Mouse (Mus musculus): Measurements from ENCODE around the gene Prmt2.

The Prmt2 gene

DNA sequence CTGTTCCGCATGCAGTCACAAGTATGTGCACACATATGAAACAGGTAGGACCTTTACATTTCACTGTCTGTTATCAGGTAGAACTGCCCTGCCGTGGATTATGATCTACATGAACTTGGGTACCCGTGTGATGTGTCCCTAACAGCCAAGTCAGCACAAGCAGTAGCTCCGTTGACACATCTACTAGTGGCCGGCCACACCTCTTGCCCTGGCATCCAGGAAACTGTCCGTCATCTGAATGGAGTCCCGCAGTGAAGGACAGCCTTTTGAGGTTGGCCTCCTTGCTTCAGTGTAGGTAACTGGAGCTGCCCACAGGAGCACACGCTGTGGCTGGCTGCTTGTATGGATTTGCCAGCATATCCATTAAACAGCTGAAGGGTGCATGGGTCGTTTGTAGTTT, 19.4 kb downstream of the Prmt2 start:
- DNase-seq (ENCODE audit: low read depth, low spot score) = no peak

DNA sequence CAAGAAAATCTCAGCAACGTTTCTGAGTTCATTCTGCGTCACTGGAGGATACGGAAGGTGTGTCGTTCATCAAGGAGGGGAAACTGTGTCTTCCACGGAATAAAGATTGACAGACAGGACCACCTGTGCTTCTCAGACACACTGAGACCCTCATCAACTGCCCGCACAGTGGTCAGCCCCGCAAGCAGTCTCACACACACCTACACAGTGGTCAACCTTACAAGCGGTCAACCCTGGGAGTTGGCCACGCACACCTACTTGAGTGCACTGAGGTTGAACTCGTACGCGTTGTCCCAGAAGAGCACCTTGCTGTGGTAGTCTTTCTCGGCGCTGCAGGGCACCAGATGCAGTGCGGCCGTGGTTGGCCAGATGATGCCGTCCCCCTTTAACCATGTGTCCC, 20.6 kb downstream of the Prmt2 start:
- DNase-seq (ENCODE audit: low read depth, low spot score) = no peak

DNA sequence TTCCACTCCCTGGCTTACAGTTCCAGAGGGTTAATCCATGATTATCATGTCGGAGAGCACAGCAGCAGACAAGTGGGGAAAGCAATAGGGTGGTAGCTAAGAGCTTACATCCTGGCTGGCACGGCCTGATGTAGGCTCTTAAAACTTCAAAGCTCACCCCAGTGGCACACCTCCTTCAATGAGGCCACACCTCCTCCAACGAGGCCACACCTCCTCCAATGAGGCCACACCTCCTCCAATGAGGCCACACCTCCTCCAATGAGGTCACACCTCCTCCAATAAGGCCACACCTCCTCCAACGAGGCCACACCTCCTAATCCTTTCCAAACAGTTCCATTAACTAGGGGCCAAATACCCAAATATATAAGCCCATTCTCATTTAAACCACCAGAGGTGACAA, 23.5 kb downstream of the Prmt2 start:
- no peak for DNase-seq (ENCODE audit: low read depth, low spot score)

DNA sequence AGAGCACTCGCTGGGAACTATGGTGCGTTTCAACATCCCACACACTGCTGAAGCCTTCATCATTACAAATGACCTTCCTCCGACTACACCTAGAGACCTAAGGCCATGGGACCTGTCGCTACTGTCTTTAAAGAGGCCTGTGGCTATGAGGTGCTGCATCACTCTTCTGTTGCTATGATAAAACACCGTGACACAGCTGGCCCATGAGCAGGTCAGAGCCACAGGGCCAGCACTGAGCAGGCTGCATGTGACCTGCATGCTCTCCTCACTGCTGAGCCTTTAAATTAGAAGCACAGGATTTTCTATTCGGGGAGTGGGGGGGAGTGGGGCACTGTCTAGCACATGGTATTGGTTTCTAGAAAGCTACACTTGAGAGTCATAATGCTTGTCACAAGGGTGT, 25.5 kb downstream of the Prmt2 start:
- DNase-seq (ENCODE audit: low read depth, low spot score) = no peak

DNA sequence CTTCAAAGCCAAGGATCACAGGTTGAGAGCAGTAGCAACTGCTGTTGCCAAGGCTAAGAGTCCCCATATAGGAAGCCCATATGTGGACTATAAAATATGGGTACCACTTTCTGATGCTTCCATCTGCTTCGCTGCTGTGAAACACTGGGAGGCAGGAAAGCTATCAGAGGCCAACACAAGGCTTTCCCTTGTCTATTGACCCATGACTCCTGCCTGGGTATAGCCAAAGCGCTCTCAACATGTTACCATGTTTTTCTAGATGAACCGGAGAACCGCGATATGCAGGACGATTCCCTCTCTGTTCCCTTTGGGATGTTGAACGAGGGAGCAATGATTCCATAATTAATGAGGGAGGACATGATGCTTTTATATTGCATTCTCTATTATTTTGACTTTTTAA, 26.9 kb downstream of the Prmt2 start:
- no peak for DNase-seq (ENCODE audit: low read depth, low spot score)

DNA sequence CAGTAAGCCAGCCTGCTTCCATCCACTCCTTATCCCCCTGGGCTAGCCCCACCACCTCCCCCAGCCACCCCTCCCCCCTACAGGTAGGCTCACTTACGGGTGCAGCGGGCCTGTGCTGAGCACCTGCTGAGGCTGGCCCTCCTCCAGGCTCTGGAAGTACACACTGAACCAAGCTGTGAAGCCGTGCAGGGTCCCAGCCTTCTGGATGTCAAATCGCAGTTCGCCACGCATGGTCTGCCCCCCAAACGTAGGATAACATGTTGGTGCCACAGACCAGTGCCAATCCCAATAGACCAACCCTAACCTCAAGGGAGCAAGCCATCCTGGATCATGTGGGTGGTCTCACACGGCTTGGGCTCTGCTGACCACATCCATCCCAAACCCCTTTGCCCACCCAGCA, 28.4 kb downstream of the Prmt2 start:
- no peak for DNase-seq (ENCODE audit: low read depth, low spot score)

DNA sequence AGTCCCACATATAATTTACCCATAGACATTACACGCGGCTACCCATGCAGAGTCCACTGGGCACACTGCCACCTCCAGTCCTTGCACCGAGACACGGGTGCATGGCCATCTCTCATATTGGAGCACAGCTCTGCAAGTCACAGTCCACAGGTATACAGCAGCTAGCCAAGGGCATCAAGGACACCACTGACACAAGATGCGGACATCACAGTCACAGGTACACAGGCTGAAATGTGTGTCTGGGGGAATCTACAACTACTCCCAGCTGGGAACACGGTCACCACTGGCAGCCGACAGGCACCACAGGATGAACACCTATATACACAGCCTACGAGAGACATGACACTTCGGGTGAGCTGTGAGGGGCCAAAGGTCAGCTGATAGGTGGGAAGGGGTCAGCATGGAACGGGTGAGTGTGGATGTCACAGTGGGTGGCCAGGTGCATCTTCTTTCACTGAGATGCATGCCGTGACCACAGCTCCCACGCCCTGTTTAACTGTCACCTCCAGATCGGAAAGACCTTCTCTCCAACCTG, 30.3 kb downstream of the Prmt2 start:
- DNase-seq (ENCODE audit: low read depth, low spot score) = no peak

DNA sequence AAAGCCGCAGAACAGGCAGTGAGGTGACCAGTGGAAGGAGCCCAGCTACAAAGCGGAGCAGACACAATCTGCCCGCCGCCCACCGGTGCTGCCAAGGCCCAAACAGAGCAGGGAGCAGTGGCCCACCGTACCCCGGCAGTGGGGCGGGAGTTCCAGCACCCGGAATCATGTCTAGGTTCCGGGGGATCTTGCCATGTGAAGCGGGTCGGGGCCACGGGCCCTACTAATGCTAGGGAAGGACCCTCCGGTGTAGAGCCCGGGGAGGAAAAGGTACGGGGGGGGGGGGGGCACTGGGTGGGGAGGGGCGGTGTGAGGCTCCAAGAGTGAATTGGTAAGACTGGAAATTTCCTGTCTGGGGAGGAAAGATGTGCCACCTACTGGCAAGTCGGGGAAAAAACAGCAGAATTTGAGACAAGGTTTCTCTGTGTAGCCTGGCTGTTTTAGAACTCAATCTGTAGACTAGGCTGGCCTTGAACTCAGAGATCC, 33.8 kb downstream of the Prmt2 start:
- no peak for DNase-seq (ENCODE audit: low read depth, low spot score)

DNA sequence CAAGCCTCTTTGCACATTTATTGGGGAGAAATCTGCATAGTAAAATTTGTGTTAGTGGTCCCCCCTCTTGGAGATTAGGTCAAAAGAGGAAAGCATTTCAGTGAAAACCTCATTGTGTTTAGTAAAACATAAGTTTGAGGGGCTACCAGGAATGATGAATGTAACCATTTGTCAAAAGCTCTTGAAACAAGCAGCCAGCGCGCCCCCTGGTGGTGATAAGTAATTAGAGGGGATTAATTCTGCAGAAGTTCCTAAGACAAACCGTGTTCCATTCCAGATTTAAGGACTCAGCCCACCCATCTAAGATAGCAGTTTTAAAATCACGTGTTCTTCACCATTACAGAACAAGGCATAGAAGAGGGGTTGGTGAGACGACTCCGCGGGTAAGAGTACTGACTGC, 35.7 kb downstream of the Prmt2 start:
- DNase-seq (ENCODE audit: low read depth, low spot score) = peak; percentile 30

DNA sequence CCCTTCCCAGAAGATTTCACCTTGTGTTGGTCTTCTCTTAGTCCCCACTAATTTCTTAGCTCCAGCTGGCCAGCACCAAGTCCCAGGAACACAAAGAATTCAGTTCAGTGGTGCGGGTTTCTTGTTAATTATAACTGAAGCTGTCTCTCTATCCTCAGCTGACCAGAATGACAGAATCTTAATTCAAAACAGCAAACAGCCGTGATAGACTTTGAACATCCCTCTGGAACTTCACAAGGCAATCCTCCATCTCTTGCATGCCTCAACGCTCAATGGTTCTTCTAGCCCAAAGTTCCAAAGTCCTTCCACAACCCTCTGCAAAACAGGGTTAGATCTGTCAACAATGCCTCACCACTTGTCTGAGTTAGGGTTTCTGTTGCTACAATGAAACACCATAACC, 36.2 kb downstream of the Prmt2 start:
- no peak for DNase-seq (ENCODE audit: low read depth, low spot score)

DNA sequence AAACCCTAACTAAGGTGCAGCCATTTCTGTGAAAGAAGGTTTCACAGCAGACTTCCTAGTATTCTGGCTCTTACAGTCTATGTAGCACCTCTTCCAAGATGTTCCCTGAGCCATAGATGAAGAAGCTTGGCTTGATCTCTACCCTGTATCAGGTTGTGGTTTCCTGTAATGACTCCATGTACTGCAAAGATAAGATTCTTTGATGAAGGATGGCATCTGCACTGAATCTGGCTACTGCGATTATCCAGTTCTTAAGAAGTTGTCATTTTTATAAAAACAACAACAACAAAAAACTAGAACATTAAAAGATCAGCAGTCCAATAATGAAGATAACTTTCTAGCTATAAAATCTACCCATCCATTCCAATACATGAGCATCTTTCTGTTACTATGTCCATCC, 49.7 kb downstream of the Prmt2 start:
- no peak for DNase-seq (ENCODE audit: low read depth, low spot score)

DNA sequence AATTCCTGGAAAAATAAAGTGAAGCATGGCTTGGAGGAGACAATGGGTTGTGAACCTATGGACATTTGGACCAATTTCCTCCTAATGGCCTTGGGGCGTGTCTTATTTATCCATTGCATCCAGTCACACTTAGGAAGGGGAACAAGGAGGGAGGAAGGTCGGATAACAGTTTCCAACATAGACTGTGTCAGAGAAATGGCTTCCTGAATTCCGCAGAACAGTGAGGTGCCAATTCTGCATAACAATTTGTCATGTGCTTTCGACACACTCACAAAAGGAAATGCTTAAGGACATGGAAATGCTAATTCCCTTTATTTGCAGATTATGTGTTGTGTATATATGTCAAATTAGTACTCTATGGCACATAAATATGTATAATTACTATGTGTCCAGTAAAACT, 52.4 kb downstream of the Prmt2 start:
- no peak for DNase-seq (ENCODE audit: low read depth, low spot score)

DNA sequence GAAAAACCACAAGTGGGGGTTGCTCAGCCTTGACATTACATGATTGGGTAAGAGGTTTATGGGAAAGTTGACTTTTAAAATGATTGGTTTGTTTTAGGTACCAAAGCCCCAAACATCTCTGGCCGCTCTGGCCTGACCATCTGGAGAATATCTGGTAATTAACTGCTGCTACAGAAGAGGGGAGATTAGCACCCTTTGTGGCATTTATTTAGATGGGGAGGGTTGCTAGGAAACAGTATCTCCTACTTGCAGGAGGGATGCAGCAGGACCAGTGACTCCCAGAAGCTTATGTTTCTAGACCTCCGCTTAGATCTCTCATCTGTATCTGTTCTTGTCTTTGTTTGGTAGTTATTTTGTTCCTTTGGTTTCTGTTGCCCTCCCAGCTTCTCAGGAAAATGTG, 62.8 kb downstream of the Prmt2 start:
- no peak for DNase-seq (ENCODE audit: low read depth, low spot score)

DNA sequence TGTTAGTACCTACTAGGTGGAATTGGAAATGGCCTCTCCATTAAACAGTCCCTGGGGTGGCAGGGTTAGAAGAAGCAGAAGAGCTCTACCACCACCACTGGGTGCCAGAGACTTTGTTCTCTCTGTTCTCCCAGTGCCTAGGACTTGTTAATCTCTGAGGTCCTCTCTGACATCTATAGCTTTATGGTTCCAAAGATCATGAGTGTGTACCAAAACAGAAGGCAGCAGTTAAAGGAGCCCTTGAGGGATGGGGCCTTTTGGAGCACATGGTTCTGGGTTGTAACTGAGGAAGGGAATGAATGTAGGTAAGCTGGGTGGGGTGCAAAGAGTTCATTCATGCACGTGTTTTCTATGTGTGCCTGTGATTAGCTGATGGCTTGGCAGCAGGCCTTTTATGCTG, 79.7 kb downstream of the Prmt2 start:
- DNase-seq (ENCODE audit: low read depth, low spot score) = no peak

DNA sequence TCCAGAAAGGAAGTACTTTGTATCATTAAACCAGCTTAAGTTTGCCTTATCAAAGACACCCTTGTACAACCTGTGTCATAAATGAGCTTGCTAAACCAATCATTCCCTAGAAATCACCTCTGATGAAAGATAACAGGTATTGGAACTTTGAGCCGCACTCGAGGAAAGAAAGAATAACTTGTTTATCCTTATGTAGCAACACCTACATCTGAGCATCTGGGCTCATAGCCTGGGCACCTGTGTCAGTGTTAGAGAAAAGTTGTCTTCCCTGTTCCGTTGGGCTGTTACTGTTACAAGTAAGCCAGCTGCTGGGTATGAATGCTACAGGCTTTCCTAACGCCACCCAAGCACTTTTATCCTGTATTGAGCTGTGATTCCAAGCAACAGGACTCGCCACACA, 80.1 kb downstream of the Prmt2 start:
- DNase-seq (ENCODE audit: low read depth, low spot score) = no peak

Measured in skeletal muscle tissue, adult 2 months (tissue).